Mouse (Mus musculus) large intestine, adult 2 months (tissue): Measurements from ENCODE around the gene Nat8f7. TPM values are rescaled to one million over a fixed set of nuclear protein-coding genes. Genes with fewer than 3 reads are reported as not detected.
"Not testable (repeated sequence)": the region's sequence is repeated elsewhere in the genome, so short reads cannot be mapped to it uniquely, and the experiment has no call there.

Experiments used
- DNase-seq: peaks from one replicate; pipeline ENCODE4 v3.0.0-alpha.2; 2012; ENCODE audit warnings: low read depth, low spot score
- WGBS: fragments of 180-500 bp; shearing (Covaris S2); methylation state at CpG from one replicate; pipeline ENCODE4 v1.1.7; 2018; 5-methylcytosine and 5-hydroxymethylcytosine counted together
- polyA plus RNA-seq: library from polyadenylated mRNA; depleted of rRNA; stranded (reverse); fragments of >200 nt; gene quantifications from 2 replicates; pipeline ENCODE4 v1.2.3, GENCODE M21; 2012; rRNA removed

Nat8f7 gene
- 0.67 TPM in 1 of 2 replicates, not detected in the other for polyA plus RNA-seq

- DNase-seq, result not testable (repeated sequence)
- WGBS, result 80% methylated on average over 10 of the region's 10 CpGs
Measured at GRCm38 (mm10) chr6:85713105-85713504, at the start of gene Nat8f7. TSS of gene Nat8f7 (minus strand) at chr6:85713205.

- WGBS, result 94% methylated on average over 1 of the region's 2 CpGs
- DNase-seq, result not testable (repeated sequence)
Measured at GRCm38 (mm10) chr6:85762678-85763077, 49.7 kb upstream of the Nat8f7 start.

GRCm38 (mm10) chr6:85755705-85756249 lies 42.8 kb upstream of the Nat8f7 start:
- not testable (repeated sequence) for DNase-seq
- WGBS, result 31% methylated on average over 4 of the region's 6 CpGs

GRCm38 (mm10) chr6:85709607-85710006 lies 3.4 kb downstream of the Nat8f7 start:
- WGBS, result 67% methylated on average over 1 of the region's 1 CpGs
- not testable (repeated sequence) for DNase-seq

DNA sequence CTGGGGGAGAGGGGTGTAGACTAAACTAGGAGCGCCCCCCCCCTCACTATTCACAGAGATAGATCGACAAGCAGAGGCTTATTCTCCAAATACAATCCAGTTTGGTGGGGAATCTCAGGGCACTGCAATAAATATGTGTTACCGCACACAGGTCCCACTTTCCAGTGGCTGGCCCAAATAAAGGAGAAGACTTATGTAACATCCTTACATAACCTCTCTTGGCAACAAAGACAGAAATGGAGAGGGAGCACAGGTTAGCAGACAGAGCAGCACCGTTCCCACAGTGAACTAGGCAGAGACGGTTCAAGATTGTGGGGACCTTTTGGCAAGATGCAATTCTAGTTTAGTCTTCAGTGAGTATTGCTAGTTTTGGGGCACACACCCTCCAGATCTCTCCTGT lies 3.8 kb downstream of the Nat8f7 start:
- not testable (repeated sequence) for DNase-seq
- 79% methylated on average over 5 of the region's 5 CpGs for WGBS

- not testable (repeated sequence) for DNase-seq
Measured at GRCm38 (mm10) chr6:85701943-85702342, 11.1 kb downstream of the Nat8f7 start.

More at GRCm38 (mm10) chr6:85701943-85702342, 11.1 kb downstream of the Nat8f7 start:
- WGBS, result 25% methylated on average over 2 of the region's 4 CpGs

Other genes with a start within 250 kb of the Nat8f7 start
- gene Fbxo41, start 210.2 kb downstream of the Nat8f7 start, polyA plus RNA-seq, result 0.14 and 0.20 TPM in 2 replicates
- gene Egr4, start 199.6 kb downstream of the Nat8f7 start, polyA plus RNA-seq, result 0.04 TPM in 1 of 2 replicates, not detected in the other
- gene Alms1, start 125.7 kb downstream of the Nat8f7 start, polyA plus RNA-seq, result 0.43 and 0.69 TPM in 2 replicates
- gene Nat8f3, start 52.5 kb upstream of the Nat8f7 start, polyA plus RNA-seq, result 1.4 and 1.5 TPM in 2 replicates
- 0.06 and 1.0 TPM in 2 replicates for gene Nat8f6, start 107.7 kb upstream of the Nat8f7 start, polyA plus RNA-seq
- 9.3 and 21.2 TPM in 2 replicates for gene Nat8f5, start 107.8 kb upstream of the Nat8f7 start, polyA plus RNA-seq
- 37.2 and 98.5 TPM in 2 replicates for gene Nat8, start 118.9 kb upstream of the Nat8f7 start, polyA plus RNA-seq
- 0.15 and 0.16 TPM in 2 replicates for gene Nat8f2, start 156.0 kb upstream of the Nat8f7 start, polyA plus RNA-seq
- 30.1 and 54.5 TPM in 2 replicates for gene Nat8f4, start 191.7 kb upstream of the Nat8f7 start, polyA plus RNA-seq
- gene Tprkb, start 198.7 kb upstream of the Nat8f7 start, polyA plus RNA-seq, result 13.8 and 21.7 TPM in 2 replicates
- gene Nat8f1, start 202.5 kb upstream of the Nat8f7 start, polyA plus RNA-seq, result 12.6 and 16.6 TPM in 2 replicates
- gene Dusp11, start 248.5 kb upstream of the Nat8f7 start, polyA plus RNA-seq, result 16.7 and 30.3 TPM in 2 replicates